Mouse (Mus musculus) mesoderm, embryonic 11.5 days (tissue): ENCODE results near the gene Fam193b.
"Not testable (repeated sequence)": the region's sequence is repeated elsewhere in the genome, so short reads cannot be mapped to it uniquely, and the experiment has no call there.

Source experiments
- DNase-seq: peaks from one replicate; pipeline ENCODE4 v3.0.0-alpha.2; 2012; ENCODE audit warnings: low read depth, low spot score

Gene Fam193b

GRCm38 (mm10) chr13:55571027-55571751, at the start of gene Fam193b:
Fam193b (minus strand) TSS chr13:55571120.
- DNase-seq = peak; percentile 92

DNA sequence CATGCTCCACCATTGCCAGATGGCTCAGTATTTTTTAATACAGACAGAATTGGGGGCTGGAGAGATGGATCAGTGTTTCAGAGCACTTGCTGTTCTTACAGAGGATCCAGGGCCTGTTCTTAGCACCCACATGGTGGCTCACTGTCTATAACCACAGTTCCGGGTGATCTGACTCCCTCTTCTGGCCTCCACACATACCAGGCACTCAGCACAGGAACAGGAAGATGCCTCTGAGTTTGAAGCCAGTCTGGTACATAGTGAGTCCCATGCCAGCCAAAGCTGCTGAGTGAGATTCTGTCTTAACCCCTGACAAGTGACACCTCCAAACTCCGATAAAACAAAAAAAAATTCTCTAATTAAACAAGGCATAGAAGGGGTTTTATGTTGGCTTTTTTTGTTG, 49.4 kb upstream of the Fam193b start:
- DNase-seq = no peak

- DNase-seq = no peak
Observed at GRCm38 (mm10) chr13:55619328-55619727, 48.4 kb upstream of the Fam193b start.

- no peak for DNase-seq
Observed at GRCm38 (mm10) chr13:55613471-55613870, 42.6 kb upstream of the Fam193b start.

DNA sequence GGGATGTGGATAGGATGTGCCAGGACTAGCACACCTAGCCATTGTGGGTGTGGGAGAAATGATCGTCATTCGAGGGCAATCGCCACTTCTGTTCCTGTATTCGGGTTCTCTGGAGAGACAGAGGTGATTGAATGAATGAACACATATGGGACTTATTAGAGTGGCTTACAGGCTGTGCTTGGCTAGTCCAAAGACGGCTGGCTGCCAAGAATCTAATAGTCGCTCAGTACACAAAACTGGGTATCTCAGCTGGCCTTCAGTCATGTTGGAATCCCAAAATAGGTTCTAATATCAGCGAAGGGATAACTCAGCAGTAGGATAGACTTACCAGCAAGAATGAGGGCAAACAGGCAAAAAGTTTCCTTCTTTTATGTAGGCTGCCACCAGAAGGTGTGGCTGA, 41.1 kb upstream of the Fam193b start:
- DNase-seq = no peak

- no peak for DNase-seq
Observed at GRCm38 (mm10) chr13:55607624-55608006, 36.7 kb upstream of the Fam193b start.

DNA sequence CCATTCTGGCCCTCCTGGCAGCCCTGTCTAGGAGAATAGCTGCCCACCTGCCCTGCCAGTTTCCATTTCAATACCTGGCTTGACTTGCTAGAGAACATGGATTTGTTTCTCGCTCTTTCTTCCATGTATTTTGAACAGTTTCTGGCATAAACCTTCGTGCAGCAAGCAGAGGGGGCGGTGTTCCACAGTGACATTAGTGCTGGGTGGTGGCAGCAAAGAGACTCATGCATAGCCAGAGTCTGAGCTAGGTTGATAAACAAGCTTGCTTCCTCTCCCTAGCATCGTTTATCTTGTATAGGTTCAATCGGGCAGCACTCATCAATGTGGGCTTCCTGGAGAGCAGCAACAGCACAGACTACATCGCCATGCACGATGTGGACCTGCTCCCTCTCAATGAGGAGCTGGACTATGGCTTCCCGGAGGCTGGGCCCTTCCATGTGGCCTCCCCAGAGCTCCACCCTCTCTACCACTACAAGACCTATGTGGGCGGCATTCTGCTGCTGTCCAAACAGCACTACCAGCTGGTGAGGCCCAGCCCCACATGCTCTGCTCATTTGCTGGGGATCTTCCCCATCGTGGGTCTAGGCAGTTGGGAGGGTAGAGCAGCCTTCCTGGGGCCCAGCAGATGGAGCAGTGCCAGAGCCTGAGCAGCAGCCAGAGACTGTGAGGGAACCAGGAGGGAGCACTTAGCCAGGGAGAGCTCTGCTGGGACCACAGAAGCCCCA, 36.1 kb upstream of the Fam193b start:
- DNase-seq = no peak

GRCm38 (mm10) chr13:55604606-55605005, 33.7 kb upstream of the Fam193b start:
- no peak for DNase-seq

DNA sequence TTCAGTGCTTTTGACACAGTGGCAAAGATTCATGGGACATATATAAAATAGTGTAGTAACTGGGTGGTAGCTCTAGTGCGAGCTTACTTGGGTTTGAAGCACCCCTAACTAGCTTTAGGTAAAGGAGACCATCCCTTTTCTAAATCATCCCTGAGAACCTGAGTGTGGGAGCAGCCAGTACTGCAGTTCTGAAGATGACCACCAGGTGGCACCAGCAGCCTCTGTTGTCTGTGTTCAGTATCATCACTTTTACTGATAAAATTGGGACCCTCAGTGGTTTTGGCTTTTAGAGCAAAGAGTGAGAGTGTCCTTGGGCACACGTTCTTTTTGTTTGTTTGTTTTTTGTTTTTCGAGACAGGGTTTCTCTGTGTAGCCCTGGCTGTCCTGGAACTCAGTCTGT, 30.7 kb upstream of the Fam193b start:
- DNase-seq = peak; percentile 84

- no peak for DNase-seq
Observed at GRCm38 (mm10) chr13:55600657-55601056, 29.7 kb upstream of the Fam193b start.

DNA sequence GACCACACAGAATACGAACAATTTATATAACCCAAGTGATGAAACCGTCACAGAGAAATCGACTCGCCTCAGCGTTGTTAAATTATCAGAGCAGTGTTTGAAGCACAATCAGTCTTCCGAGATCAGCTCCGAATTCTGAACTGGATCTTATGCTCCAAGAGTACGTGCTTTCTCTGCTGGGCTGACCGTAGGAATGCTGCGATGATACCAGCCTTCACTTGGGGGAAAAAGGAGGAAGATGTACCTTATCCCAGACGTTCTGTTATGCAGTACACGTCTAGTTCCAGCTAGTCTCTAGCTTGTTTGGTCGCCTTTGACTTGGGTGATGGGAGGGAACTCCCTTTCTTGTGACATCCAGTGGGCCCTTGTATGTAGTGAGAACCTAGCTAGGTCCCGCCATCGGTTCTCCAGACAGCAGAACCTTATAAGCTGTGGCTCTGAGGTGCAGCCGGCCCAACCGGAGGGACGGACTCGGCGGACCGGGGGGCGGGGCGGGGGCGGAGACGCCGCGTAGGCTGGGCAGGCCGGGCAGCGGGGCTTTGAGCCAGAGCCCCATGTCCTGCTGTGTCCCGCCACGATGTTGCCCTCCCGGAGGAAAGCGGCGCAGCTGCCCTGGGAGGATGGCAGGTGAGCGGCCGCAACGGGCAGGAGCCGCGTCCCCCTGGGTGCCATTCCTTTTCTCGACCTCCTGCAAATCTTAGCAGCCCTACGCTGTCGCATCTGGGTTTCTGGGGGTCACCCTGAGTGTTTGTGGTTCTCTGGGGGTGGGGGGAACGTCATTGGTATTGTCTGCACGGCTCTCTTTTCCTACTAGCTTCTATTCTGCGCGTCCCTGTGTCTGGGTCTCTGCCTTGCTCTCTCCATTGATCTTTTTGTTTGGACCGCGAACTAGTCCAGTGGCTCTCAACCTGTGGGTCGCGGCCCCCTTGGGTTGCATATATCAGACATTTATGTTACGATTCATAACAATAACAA, 28.9 kb upstream of the Fam193b start, which contains the start of gene B4galt7:
TSS of gene B4galt7 (plus strand) at position 331 of the 975 bp plus-strand sequence.
- peak; percentile 67 for DNase-seq

DNA sequence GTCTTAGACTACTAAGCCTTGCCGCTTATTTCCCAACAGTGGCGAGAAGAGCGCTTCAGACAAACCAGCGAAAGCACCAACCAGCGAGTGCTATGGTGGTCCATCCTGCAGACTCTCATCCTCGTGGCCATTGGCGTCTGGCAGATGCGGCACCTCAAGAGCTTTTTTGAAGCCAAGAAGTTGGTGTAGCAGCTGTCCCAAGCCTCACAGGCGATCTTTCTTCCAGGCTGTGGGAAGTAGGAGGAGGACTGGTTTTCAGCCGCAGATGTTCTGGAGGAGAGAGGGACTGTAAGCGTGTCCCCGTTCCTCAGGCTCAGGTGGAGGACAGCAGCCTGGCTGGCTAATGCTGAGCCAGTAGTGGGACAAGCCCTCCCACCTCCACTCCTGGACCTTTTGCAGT, 25.9 kb upstream of the Fam193b start:
- no peak for DNase-seq

GRCm38 (mm10) chr13:55595375-55595774, 24.5 kb upstream of the Fam193b start:
- DNase-seq = no peak

DNA sequence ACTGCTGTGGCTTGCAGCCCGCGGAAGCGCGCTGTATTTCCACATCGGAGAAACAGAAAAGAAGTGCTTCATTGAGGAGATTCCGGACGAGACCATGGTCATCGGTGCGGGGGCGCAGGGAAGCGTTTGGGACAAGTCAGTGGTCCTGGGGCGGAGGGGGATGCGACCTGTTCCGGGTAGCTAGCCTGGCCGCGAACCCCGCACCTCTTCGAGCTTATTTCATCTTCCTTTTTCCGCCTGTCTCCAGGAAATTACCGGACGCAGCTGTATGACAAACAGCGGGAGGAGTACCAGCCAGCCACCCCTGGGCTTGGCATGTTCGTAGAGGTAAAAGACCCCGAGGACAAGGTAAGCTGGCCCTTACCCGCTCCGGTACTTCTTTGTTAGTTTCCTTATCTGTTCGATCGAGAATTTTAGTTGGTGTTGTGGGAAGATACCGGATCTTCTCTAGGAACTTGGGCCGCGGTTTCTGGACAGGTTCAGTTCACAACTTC, 22.4 kb upstream of the Fam193b start:
- DNase-seq = no peak

- peak; percentile 99 for DNase-seq
Observed at GRCm38 (mm10) chr13:55592512-55593253, 21.8 kb upstream of the Fam193b start.

- DNase-seq = no peak
Observed at GRCm38 (mm10) chr13:55591961-55592490, 21.1 kb upstream of the Fam193b start.

DNA sequence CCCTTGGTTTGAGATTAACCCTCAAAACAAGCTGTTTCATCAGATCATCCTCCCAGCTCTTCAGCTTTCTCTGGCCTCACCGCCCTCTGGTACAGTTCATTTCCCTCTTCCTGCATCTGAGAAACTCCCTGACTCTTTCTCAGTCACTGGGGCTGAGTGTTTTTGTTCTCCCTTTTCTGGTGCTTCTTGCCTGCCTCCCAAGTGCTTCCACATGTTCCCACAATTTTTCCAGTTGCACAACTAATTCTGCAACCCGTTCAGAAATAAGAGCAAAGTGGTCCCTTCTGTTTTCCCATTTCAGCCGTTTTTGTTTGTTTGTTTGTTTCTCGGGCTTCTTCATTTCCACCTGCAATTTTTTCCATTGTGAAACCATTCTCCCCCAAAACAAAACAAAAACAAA, 7.2 kb upstream of the Fam193b start:
- no peak for DNase-seq

- DNase-seq = not testable (repeated sequence)
Observed at GRCm38 (mm10) chr13:55576872-55577271, 6.0 kb upstream of the Fam193b start.

GRCm38 (mm10) chr13:55575932-55576331, 5.0 kb upstream of the Fam193b start:
- DNase-seq = no peak

DNA sequence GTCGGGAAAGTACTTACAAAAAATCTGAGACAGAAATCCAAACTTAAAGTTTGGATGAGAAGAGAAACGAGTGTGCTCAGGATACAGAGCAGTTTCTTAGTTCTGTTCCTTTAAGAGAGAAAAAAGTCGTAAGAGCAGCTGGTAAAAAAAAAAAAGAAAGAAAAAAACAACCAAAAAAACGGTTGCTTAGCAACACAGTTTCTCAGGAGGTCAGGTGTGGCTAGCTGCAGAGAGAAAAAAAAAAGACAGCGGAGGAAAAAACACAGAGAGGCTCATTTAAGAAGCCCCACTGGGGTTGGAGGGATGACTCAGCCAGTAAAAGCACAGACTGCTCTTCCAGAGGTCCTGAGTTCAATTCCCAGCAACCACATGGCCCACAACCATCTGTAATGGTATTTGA, 3.4 kb upstream of the Fam193b start:
- no peak for DNase-seq

- no peak for DNase-seq
Observed at GRCm38 (mm10) chr13:55573432-55573831, 2.5 kb upstream of the Fam193b start, which contains the start of gene Tmed9. Tmed9 (plus strand) TSS chr13:55573732.
